Mouse (Mus musculus) lung, adult 2 months (tissue): ENCODE measurements around the gene Astn2.

Experiments used
- CTCF ChIP-seq: fragments of 200-500 bp; IDR thresholded peaks from 2 replicates; pipeline ENCODE4 v1.5.1; 2011; ENCODE audit warnings: mild to moderate bottlenecking, low read length, control low read depth; ENCODE audit not compliant: insufficient read depth
- POLR2A ChIP-seq: fragments of 200-500 bp; IDR thresholded peaks from 2 replicates; pipeline ENCODE4 v1.6.1; 2011; ENCODE audit warnings: low read depth, mild to moderate bottlenecking, control low read depth, low read length, borderline replicate concordance; ENCODE audit errors: extremely low read depth

DNA sequence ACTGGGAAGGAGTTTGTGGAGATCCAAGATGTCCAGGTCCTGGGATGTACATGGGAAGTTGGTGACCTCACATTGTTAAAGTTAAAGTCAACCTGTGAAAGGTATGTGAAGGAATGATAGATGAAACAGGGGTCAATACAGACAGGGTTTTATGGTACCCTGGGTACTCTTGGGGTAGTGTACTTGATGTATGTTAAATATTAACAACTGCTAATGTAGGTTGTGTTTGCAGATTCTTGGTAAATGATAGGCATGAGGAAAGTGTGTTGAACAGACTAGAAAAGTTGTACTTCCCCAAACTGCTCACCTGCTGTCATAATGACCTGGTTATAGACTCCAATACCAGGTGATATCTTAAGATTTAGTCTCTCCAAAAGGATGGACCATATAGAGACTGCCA is 539.9 kb downstream of the Astn2 start:
- TF ChIP-seq CTCF = no peak
- no peak for TF ChIP-seq POLR2A
